Mouse (Mus musculus): ENCODE measurements at regions not wholly inside any gene's neighbourhood (a gene's known extent, or its start where the extent isn't known, plus 50 kb on each side); places are given as distances from the start of the nearest gene placed in this dataset.
"Not testable (repeated sequence)": the region's sequence is repeated elsewhere in the genome, so short reads cannot be mapped to it uniquely, and the experiment has no call there.

DNA sequence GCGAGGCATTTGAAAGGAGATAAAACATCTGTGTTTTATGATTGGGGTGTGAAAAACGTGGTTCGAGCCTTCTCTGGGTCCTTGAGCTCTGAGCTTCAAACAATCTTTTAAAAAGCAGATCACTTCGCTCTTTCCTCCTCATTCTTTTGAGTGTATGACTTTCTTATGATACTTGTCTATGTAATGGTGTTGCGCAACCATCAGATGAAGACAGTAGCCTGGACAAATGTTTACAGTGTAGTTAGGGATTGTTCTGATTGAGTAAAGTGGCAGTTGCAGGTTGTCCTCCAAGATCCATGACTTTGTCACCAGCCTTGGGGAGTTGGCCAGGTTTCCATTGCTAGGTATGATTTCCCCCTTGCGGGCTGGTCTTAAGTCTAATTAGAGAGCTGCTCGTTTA, 116.1 kb upstream of the Pfn2 start:
- DNase-seq (ENCODE audit: low read depth) = no peak

DNA sequence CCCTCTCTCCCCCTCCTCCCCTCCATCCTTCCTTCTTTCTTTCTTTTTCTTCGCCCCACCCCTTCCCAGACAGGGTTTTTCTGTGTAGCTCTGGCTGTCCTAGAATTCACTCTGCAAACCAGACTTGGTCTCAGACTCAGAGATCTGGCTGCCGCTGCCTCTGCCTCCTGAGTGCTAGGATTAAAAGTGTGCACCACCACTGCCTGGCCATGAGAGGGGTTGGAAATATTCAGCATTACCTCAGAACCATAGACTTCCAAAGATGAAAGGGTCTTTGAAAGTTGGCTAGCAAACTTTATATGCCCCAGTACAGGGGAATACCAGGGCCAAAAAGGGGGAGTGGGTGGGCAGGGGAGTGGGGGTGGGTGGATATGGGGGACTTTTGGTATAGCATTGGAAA, 122.7 kb upstream of the Pfn2 start:
- DNase-seq (ENCODE audit: low read depth) = not testable (repeated sequence)

DNA sequence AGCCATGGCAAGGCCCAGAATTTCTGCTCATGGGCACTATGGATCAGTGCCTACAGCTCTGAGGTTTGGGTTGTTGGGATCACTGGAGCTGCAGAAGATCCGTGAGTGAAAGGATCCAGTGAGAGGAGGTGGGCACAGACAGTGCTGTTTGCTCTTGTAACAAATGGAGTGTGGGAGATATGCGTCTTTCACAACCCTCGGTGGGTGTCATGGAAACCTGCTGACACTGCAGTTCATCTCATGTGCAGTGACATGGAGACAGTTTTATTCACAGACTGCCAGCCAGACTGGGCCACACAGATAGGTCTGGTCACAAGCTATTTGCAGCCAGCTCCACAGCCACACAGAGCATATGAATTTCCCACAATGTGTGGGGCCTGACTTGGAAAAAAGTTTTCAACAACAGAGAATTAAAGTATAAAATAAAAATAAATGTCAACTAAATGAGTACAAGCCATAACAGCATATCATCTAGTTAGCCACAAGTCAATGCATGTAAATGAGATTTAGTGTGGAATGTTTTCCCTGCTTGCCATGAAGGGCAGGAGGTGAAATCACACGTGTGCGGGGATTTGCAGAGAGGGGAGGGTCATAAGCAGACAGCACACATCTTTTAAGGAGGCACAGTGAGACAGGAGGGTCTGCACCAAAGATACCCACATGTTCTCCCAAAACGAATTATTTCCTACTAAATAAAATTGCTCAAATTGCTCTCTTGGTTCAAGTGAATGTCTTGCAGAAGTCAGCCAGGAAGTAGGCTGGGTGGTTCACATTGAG, 124.8 kb upstream of the Pfn2 start:
- no peak for DNase-seq (ENCODE audit: low read depth)

DNA sequence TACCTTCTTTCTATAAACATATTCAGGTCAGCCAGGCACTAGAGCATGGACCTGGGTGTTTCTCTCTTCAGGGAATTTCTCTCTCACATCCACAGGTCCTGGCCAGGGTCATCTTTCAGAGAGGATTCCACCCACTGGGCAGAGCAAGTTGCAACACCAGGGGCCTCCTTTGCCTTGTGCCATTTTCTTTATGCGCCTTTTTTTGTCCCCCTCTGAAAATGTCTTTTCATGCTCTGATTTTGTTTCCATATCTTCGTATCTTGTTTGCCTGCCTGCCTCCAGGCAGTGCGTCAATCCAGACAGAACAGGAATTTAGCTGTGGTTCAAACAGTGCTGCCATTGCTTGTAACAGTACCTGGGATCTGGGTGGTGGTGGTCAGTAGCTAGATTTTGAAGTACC, 125.7 kb upstream of the Pfn2 start:
- no peak for DNase-seq (ENCODE audit: low read depth)

DNA sequence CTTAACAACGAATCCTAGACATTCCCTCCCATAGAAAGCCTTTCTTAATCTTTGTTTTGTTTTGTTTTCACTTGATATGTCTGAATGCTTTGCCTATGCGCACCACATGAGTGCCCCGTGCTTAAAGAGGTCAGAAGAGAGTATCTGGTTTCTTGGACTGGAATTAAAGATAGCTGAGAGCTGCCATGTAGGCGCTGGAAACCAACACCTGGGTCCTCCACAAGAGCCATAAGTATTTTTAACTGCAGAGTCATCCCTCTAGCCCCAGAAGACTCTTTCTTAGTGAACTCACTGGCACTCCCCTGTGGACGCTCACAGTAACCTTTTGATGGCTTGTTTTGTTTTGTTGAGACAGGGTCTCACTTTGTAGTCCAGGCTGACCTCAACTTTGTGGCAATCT, 127.5 kb upstream of the Pfn2 start:
- no peak for DNase-seq (ENCODE audit: low read depth)

DNA sequence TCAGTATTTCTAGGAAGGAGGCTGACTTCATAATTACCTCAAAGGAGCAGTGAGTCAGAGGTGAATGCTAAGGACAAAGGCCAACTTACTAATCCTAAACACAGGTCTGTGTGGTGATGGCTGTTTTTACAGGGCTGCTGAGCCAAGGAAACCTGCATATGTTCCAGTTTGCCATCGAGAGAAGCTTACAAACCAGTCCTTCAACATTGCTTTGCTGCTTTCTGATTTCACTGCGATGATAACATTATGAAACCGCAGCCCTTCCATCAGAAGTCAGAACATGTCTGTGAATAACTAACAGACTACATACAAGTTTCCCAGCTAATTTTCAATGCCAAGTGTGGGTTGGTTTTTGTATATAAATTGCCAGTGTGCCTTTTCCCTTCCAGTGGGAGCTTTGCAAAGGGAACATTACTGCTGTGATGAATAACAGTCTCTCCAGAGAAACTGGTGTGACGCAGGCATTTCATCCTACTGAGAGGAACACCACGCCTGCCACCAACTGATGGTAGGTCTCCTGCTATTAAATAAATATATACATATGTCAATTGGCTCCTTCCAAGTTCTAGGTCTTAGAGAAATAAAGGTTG, 128.9 kb upstream of the Pfn2 start:
- DNase-seq (ENCODE audit: low read depth) = no peak

DNA sequence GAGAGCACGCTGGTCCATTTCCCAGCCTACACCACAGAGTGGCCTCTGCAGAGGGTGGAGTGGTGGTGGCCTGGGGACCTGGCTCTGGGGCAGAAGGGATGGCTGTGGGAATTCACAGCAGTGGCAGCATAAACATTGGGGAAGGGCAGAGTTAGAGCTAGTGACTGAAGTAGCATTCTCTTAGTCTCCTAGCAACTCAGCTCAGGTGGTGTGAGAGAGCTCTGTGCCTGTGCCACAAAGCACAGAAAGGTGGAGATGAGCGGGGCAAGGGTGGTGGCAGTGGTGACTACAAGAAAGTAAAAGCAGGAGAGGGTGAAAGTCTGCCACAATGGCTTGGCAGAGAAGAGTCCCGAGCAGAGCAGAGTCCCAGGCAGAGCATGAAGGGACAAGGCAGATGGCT, 140.3 kb upstream of the Pfn2 start:
- DNase-seq (ENCODE audit: low read depth) = no peak

DNA sequence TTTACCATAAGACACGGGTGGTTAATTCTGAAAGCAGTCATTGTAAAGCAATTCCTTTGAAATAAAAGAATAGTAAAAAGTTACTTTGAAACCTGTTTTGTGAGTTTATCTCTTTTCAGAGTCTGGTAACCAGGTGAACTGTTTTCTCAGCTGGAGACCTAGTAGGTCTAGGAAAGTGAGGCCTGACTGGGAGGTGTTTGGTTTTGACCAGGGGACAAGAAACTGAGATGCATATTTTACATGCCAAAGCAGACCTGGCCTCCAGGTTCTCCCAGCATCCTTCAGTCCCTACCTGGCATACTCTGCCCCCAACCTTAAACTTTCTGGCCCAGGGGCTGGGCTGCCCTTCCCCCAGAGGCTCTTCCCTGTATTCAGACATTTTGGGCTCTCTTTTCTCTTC, 142.9 kb upstream of the Pfn2 start:
- no peak for DNase-seq (ENCODE audit: low read depth)

DNA sequence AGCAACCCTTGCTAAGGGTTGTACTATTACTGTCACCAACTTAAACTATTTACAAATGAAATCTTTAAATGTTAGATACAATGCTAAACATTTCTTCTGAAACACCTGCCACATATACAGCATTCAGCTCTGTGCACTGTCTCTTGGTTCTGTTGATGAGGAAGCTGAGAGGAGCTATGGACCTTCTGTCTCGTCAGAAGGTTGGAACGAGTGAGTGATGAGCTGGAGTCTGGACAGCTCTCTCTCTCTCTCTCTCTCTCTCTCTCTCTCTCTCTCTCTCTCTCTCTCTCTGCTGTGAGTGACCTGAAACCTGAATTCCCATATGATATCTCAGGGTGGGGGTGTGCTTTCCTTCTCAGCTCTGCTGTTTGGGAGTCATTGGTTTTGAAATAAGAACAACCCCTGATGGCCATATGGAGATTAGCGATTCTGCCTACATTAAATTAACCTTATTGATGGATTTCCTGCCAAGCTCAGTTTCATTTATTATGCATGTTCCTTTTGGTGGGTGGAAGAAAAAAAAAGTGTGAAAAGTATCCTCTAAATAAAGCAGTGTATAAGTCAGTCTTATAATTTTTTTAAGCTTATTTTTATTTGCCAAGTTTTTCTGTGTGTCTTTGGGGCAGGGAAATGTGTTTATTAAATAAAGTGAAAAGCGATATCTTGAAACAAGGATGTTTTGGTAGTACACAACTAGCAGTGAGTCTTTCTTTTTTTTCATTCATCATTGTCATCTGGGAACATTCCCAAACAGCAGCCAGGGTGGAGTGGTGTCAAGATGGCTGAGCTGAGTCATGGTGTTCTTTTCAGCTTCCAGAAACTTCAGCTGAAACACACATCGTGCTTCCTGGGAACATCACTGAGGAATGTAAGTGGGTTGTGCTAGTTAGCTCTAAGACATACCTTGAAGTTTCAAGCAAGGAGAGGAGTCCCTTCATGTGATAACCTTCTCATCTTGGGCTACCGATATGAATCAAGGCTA, 150.5 kb upstream of the Pfn2 start:
- peak; percentile 16 for DNase-seq (ENCODE audit: low read depth)

DNA sequence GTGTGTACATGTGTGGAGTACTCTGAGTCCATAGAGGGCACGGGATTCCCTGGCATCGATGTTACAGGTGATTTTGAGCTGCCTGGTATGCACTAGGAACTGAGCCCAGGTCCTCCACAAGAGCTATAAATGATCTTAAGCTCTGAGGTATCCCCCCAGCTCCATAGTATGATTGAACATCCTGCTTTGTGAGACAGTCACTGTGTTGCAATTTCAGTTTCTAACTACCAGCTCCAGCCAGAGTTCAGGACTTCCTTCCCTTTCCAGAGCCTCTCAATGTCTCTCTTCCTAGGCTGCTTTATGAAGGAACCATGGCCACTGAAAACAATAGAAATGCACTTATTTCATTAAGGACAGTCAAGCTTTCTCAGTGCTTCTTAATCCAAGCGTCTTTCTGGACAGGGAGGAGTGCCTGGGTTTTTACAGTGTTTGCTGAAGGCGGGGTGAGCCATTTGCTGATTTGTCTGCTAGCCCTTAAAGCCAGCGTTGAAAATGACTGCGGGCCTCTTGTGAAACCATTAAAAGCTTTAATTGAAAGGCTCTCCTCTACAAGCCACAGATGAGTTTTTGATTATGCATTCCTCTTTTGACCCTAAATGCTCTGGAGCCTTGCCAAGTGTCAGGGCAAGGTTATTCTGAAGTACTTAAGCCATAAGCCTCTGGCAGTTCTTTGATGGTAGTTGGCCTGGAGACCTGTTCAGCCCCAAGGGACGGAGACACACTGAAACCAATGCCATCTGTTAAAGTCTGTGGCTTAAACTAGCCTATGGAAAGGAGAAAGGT, 155.1 kb upstream of the Pfn2 start:
- DNase-seq (ENCODE audit: low read depth) = no peak

DNA sequence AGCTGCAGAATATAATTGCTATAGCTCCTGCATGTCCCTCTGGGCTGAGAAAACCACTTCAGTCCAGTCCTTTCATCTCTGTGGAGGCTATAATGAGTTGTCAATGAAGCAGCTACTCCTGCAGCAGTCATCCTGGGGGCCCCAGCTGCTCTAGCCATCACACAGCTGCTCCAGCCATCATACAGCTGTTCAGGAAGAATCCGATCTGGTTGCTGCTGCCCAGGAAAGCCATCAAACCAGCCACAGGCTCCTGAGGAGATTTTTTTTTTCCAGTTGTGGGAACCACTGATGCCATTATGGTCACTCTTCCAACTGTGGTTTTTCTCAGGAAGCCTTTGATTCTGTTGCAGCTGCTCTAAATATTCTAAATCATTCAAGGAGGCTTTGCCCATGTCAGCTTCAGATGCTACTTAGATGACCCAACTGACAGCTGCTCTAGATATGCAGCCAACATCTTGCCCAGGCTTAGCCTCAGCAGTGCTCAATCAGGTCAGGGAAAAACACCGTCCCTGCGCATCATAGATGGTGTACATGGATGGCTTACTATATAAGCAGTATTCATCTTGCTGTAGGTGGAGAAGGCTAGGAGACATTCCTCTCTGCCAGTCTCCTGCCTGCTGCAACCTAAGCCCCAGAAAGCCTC, 177.0 kb upstream of the Pfn2 start:
- no peak for DNase-seq (ENCODE audit: low read depth)

DNA sequence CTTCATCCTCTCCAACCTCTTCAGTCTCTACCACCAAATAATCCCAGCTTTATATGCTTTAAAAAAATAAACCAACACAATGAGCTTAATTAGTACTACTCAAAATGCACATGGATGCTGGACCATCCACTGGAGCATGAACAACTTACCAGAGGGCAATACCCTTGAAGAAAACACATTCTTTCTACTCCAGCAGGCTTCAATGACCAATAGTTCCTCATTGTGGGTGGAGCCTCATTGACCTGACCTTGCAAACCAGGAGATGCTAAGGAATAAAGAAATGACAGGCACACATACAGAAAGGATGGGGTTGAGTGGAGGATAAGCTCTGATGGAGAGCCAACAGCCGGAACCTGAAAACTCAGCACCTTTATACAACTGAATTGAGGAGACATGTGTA, 201.7 kb upstream of the Pfn2 start:
- no peak for DNase-seq (ENCODE audit: low read depth)

DNA sequence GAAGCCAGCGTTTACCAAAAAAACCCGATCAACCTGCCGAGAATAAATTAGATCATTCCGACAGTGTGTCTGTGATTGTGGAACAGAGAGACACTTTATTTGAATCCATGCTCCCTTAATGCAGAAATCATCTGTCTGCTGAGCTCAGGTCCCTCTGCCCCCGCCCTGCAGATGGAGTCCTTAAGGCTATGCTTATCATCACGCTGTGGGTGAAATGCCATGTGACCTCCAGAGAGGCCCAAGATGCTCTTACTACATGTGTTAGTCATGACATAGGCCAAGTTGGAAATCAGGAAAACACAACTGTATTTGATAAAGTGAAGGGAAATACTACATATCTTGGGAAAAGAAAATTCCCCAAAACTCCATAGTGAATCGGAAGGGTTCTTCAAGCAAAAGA, 206.8 kb upstream of the Pfn2 start:
- no peak for DNase-seq (ENCODE audit: low read depth)

DNA sequence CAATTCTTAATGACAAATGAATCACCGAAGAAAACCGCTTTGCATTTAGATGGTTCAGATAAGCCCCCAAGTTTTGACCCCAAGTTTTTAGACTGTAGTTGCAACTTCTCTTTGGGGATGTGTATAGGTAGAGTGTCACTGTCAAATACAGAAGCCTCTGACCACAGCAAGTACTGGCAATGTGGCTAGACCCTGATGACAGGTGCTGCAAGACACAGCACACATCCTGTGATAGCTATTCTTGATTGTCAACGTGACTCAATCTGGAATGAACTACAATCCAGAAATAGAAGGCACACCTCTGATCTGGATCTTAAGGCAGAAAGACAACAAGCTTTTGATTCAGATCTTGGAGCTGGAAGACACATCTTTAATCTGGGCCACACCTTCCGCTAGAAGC, 207.3 kb upstream of the Pfn2 start:
- no peak for DNase-seq (ENCODE audit: low read depth)

DNA sequence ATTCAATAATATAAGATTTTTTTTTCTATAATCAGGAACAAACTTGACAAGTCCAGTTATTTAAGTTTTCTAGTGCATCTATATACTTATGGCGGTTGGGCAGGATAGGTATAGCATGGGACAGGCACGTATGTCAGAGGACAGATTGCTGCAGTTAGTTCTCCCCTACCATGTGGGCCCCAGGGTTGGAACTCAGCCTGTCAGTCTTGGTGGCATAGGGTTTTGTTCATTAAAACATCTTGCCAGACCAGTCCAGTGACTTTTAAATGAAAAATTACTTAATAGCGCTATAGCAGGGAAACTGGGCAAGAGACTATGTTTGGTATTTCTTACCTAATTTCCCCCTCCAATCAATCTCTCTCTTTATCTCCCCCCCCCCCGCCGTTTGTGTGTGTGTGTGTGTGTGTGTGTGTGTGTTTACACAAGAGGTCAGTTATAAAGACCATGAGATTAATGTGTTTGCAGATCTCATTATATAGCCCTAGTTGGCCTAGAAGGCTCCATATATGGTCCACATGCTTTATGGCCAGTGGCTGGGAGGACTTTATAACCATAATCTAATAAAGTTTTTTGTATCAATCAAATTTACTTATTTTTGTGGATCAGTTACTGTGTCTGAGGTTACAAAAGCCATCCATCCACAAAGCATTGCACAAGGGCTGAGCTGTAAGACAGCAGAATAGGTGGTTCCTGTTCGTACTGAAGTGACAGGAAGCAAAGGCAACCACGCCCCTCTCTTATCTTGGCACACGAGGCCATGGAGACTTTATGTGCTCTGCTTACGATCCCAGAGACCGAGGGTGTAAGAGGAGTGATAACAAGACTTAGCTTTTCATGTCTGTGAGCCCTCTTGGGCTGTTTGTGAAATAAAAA, 208.5 kb upstream of the Pfn2 start:
- no peak for DNase-seq (ENCODE audit: low read depth)

DNA sequence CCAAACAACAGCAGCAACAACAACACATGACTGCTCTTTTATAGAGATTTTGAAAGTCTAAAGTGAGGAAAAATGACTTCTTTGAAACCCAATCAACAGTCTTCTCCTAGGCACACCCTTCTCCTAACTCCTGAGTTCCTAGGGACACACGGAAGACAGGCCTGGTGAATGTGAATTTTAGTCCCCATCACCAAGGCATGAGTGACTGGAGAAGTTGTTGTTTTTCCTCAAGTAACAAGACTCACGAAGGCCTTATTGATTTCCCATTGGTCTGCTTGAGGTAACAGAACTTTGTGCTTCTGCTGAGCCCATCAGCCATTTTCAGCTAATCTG, 209.2 kb upstream of the Pfn2 start:
- DNase-seq (ENCODE audit: low read depth) = no peak

DNA sequence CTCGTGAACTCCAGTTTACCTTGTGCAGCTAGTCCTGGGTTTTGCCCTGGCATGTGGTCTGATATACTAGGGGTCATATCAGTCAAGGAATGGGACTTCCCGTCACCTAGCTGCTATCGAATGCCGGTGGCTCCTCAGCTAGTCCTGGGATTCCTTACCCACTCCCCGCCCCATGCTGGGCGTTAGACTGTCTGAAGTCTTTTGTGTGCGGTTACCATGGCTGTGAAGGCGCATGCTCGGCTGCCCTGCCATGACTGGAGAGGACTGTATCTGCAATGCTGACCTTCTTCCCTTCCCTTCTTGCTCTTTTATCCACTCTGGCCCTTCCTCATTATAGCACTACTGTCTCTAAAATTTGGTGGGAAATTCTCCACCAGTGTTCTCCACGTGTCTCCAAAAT, 210.3 kb upstream of the Pfn2 start:
- no peak for DNase-seq (ENCODE audit: low read depth)

DNA sequence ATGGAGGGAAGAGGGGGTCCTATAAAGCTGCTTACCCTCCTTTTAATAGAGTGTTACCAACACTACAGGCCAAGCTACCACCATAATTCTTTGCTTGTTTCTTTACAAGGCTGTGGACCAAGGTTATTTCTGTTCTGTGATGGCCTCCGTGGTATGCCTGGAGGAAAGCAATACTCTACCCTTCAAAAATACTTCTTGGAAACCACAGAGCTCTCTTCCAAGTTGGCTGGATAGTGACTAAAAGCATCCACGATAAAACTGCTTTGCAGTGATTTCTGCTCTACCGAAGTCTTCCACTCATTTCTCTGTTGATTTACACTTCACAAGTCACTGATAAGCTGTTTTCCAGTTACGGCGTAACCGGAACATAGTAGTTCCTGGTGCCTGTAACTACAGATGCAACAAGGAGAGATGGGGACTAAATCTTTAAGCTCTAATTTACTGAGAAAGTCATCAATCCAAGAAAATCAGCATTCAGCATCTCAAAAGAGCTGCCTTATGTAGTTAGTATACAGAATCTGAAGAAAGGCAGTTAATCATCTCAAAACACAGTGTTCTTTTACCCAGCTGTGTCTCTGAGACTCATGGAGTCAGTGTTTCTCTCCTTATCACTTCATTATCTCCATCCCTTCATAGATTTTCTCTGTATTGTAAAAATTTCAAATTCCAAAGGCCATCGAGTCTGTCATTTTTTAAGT, 216.1 kb upstream of the Pfn2 start:
- DNase-seq (ENCODE audit: low read depth) = no peak

DNA sequence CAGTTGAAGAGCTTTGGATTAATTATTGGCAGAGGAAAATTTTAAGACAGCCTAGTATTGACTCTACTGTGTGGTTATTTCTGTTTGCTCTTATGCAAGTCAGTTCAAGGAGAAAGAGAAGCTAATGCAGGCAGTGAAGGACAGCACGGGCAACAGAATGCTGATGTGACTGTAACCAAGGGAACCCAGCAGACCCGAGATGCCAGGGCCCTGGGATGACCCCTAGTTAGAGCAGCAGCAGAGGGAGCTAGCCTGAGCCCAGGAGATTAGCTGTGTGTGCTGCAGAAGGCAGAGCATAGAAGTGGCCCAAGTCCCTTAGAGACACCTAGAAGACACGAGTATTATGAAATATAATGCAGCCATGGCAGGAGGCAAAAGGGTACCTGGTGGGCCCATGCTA, 223.7 kb upstream of the Pfn2 start:
- no peak for DNase-seq (ENCODE audit: low read depth)

DNA sequence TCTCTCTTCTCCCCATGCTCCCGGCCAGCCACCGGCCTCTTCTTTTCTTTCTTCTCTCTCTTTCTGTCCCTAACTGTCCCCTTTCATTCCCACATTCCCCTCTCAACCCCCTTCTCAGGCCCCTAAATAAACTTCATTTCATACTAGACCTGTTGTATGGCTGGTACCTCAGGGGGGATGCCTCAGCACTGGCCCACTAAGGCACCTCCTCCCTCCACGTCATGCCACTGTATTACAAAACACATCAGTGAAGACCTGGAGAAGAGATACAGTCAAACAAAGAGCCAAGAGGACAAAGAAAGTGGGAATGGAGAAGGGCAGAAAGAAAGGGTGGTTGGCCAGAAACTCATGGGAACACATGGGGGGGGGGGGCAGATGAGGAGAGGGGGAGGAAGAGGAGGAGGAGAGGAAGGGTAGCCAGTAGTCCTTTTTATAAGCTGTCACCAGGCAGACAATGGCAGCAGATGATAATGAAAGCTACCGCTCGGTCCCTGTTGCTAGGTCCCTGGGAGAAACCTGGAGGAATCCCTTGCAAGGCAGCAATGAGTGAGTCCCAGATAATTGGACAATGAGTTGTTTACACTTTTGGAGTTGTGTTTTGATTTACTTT, 224.5 kb upstream of the Pfn2 start:
- no peak for DNase-seq (ENCODE audit: low read depth)
